Mouse (Mus musculus): ENCODE measurements around the gene Hydin. TPM values are rescaled to one million over a fixed set of nuclear protein-coding genes. Genes with fewer than 3 reads are reported as not detected.
A peak's percentile ranks its signal among the peaks of the same experiment; 100 is the strongest.

Hydin gene
- total and polyA plus RNA-seq, 2 experiments from 2014 or later = 0.49 to 0.88 TPM

- H3K4me2 ChIP-seq (ENCODE audit: low read depth, low read length, poor library complexity, severe bottlenecking) = no peak overlapping the region
- H3K4me1 ChIP-seq (ENCODE audit: insufficient read depth, low read length) = no peaks in the 10 kb centered on the region
- WGBS = 80% methylated on average over 4 of the region's 4 CpGs
- H3K9ac ChIP-seq (replicated peaks; ENCODE audit: low read length, poor library complexity, severe bottlenecking) = no peak overlapping the region
- no peak overlapping the region for H3K4me3 ChIP-seq (ENCODE audit: low read depth, low read length)
- ATAC-seq (ENCODE audit: low FRiP score) (no peak), DNase-seq (ENCODE audit: low spot score) (no peak)
- TF ChIP-seq CTCF (IDR thresholded peaks at IDR 0.05) = no peak
- no peak overlapping the region for H3K27ac ChIP-seq (ENCODE audit: low read depth, low read length)
- no peaks in the 10 kb centered on the region for H3K9me3 ChIP-seq (ENCODE audit: low read length)
- H3K27me3 ChIP-seq (ENCODE audit: insufficient read depth, low read length) = no peaks in the 10 kb centered on the region
- H3K36me3 ChIP-seq (ENCODE audit: insufficient read depth, low read length) = peaks cover 30% of the 10 kb centered on the region
Measured at GRCm38 (mm10) chr8:110643177-110643576, 376.4 kb downstream of the Hydin start.

DNA sequence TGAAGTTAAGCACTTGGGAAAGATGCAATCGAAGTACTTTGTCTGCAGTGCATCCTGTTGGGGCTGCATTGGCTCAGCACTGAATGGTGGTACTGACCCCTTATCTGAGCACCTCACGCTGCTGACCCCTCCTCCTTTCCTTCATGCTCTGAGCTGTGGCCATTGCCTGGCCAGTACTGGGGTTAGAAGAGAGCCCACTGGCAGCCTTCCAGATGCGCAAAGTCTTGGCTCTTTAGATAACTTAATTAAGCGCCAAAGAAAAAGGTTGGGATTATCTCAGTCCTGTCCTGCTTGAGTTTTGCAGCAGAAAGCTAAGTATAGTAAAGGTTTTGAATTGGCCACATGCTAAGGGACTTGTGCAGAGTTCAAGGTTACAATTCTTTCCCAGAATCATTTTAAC lies 377.6 kb downstream of the Hydin start:
- Histone ChIP-seq H3K27ac (ENCODE audit: low read depth, low read length) (no peak overlapping the region), H3K27me3 (ENCODE audit: insufficient read depth, low read length) (no peaks in the 10 kb centered on the region), H3K36me3 (ENCODE audit: insufficient read depth, low read length) (peaks cover 28% of the 10 kb centered on the region), H3K4me3 (ENCODE audit: low read depth, low read length) (no peak overlapping the region), H3K4me2 (ENCODE audit: low read depth, low read length, poor library complexity, severe bottlenecking) (no peak overlapping the region), H3K9me3 (ENCODE audit: low read length) (no peaks in the 10 kb centered on the region), H3K4me1 (ENCODE audit: insufficient read depth, low read length) (no peaks in the 10 kb centered on the region), H3K9ac (replicated peaks; ENCODE audit: low read length, poor library complexity, severe bottlenecking) (no peak overlapping the region)
- DNase-seq (ENCODE audit: low spot score) = no peak
- ATAC-seq (ENCODE audit: low FRiP score) = no peak
- TF ChIP-seq CTCF (IDR thresholded peaks at IDR 0.05) = no peak
- WGBS = 70% methylated on average over 4 of the region's 4 CpGs

DNA sequence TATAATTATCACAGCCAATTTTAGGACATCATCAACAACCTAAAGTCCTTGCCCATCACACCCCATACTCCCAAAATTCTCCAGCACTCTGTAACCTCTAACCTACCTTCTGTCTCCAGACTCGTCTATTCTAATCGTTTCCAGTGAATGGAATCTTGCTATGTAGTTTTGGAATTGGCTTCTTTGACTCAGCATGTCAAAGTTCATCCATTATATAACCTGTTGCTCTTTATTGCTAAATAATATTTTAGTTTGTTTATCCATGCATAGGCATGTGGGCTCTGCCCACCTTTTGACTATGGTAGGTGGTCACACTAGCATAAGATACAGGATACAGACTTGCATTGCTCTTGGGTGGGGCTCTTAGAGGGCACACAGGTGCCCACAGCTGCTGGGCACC lies 378.1 kb downstream of the Hydin start:
- no peak for TF ChIP-seq CTCF (IDR thresholded peaks at IDR 0.05)
- Histone ChIP-seq H3K36me3 (ENCODE audit: insufficient read depth, low read length) (peaks cover 32% of the 10 kb centered on the region), H3K4me3 (ENCODE audit: low read depth, low read length) (no peak overlapping the region), H3K4me2 (ENCODE audit: low read depth, low read length, poor library complexity, severe bottlenecking) (no peak overlapping the region), H3K4me1 (ENCODE audit: insufficient read depth, low read length) (no peaks in the 10 kb centered on the region), H3K9me3 (ENCODE audit: low read length) (no peaks in the 10 kb centered on the region), H3K27ac (ENCODE audit: low read depth, low read length) (no peak overlapping the region), H3K9ac (replicated peaks; ENCODE audit: low read length, poor library complexity, severe bottlenecking) (no peak overlapping the region), H3K27me3 (ENCODE audit: insufficient read depth, low read length) (no peaks in the 10 kb centered on the region)
- 95% methylated on average over 2 of the region's 2 CpGs for WGBS
- DNase-seq (ENCODE audit: low spot score) (no peak), ATAC-seq (ENCODE audit: low FRiP score) (no peak)

DNA sequence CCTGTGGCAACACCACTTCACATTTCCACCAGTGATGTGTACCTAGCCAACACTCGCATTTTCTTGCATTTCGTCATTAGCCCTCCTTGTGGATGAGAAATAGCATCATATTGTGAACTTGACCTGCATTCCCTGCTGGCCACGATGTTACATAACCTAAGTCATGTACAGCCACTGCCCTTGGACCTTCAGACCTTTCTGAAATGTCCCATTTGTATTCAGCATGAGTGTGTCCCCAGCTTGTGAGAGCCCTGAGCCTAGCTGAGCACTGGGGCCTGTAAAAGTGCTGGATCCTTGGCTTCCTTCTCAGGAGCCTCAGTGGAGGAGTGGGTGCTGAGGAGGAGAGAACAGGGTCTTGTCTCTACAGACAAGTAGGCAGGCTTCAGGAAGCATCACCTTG lies 378.6 kb downstream of the Hydin start:
- WGBS = 93% methylated on average over 3 of the region's 3 CpGs
- Histone ChIP-seq H3K9me3 (ENCODE audit: low read length) (no peaks in the 10 kb centered on the region), H3K36me3 (ENCODE audit: insufficient read depth, low read length) (peaks cover 36% of the 10 kb centered on the region), H3K27me3 (ENCODE audit: insufficient read depth, low read length) (no peaks in the 10 kb centered on the region), H3K4me2 (ENCODE audit: low read depth, low read length, poor library complexity, severe bottlenecking) (no peak overlapping the region), H3K27ac (ENCODE audit: low read depth, low read length) (no peak overlapping the region), H3K9ac (replicated peaks; ENCODE audit: low read length, poor library complexity, severe bottlenecking) (no peak overlapping the region), H3K4me3 (ENCODE audit: low read depth, low read length) (no peak overlapping the region), H3K4me1 (ENCODE audit: insufficient read depth, low read length) (no peaks in the 10 kb centered on the region)
- DNase-seq (ENCODE audit: low spot score) (no peak), ATAC-seq (ENCODE audit: low FRiP score) (no peak)
- no peak for TF ChIP-seq CTCF (IDR thresholded peaks at IDR 0.05)

- H3K4me2 ChIP-seq (ENCODE audit: low read depth, low read length, poor library complexity, severe bottlenecking) = no peak overlapping the region
- no peak overlapping the region for H3K4me3 ChIP-seq (ENCODE audit: low read depth, low read length)
- H3K9me3 ChIP-seq (ENCODE audit: low read length) = no peaks in the 10 kb centered on the region
- ATAC-seq (ENCODE audit: low FRiP score) (no peak; the same call in 1 of the 2 replicates), DNase-seq (ENCODE audit: low spot score) (peak; percentile 80)
- H3K4me1 ChIP-seq (ENCODE audit: insufficient read depth, low read length) = no peaks in the 10 kb centered on the region
- H3K9ac ChIP-seq (replicated peaks; ENCODE audit: low read length, poor library complexity, severe bottlenecking) = no peak overlapping the region
- no peak overlapping the region for H3K27ac ChIP-seq (ENCODE audit: low read depth, low read length)
- no peaks in the 10 kb centered on the region for H3K27me3 ChIP-seq (ENCODE audit: insufficient read depth, low read length)
- peaks cover 39% of the 10 kb centered on the region for H3K36me3 ChIP-seq (ENCODE audit: insufficient read depth, low read length)
- 32% methylated on average over 6 of the region's 6 CpGs for WGBS
- peak; percentile 90 for TF ChIP-seq CTCF (IDR thresholded peaks at IDR 0.05)
Measured at GRCm38 (mm10) chr8:110646064-110646463, 379.3 kb downstream of the Hydin start.

- WGBS = 100% methylated on average over 3 of the region's 3 CpGs
- DNase-seq (ENCODE audit: low spot score) (no peak), ATAC-seq (ENCODE audit: low FRiP score) (no peak)
- Histone ChIP-seq H3K9me3 (ENCODE audit: low read length) (no peaks in the 10 kb centered on the region), H3K4me2 (ENCODE audit: low read depth, low read length, poor library complexity, severe bottlenecking) (no peak overlapping the region), H3K27me3 (ENCODE audit: insufficient read depth, low read length) (no peaks in the 10 kb centered on the region), H3K4me1 (ENCODE audit: insufficient read depth, low read length) (no peaks in the 10 kb centered on the region), H3K36me3 (ENCODE audit: insufficient read depth, low read length) (peaks cover 38% of the 10 kb centered on the region; the same call in 1 of the 2 replicates), H3K4me3 (ENCODE audit: low read depth, low read length) (no peak overlapping the region), H3K9ac (replicated peaks; ENCODE audit: low read length, poor library complexity, severe bottlenecking) (no peak overlapping the region), H3K27ac (ENCODE audit: low read depth, low read length) (no peak overlapping the region)
- no peak for TF ChIP-seq CTCF (IDR thresholded peaks at IDR 0.05)
Measured at GRCm38 (mm10) chr8:110648577-110648976, 381.8 kb downstream of the Hydin start.
